In genomic region chr1:36569694-36570276, GRCm38 (mm10) we compare ENCODE assay signal across 15 mouse cellular contexts. TPM values are rescaled to one million over a fixed set of nuclear protein-coding genes. Genes with fewer than 3 reads are reported as not detected.
A peak's percentile ranks its signal among the peaks of the same experiment; 100 is the strongest.
DNase-seq lines count a peak whose midpoint lies in the region; ATAC-seq and TF ChIP-seq lines count a peak whose summit lies in the region.
"Had no signal": no experiment of that assay in that cellular context is flagged by ENCODE, and none has a peak within 500 bp of the region (broad histone marks: within the 10 kb centered on the region; RNA-seq: fewer than 3 reads in every experiment).

No protein-coding gene starts in this region.

- H3K9ac ChIP-seq in hindbrain, postnatal 0 days (replicated peaks; ENCODE audit: low read length): no peak overlapping the region
- no peak overlapping the region for H3K9ac ChIP-seq in midbrain, postnatal 0 days (replicated peaks; ENCODE audit: low read length, poor library complexity, severe bottlenecking)
- H3K9ac ChIP-seq in heart, embryonic 16.5 days (ENCODE audit: low read length): no peak overlapping the region
- H3K9ac ChIP-seq in stomach, embryonic 15.5 days: no peak overlapping the region
- H3K9ac ChIP-seq: forebrain, postnatal 0 days; lung, embryonic 14.5 days had no signal

- H3K27ac ChIP-seq in hindbrain, embryonic 10.5 days: peak overlapping the region; percentile 43
- no peak overlapping the region for H3K27ac ChIP-seq in hindbrain, postnatal 0 days
- H3K27ac ChIP-seq in midbrain, embryonic 10.5 days (replicated peaks): 0 out of 2 replicates have a peak overlapping the region, but pooled peaks have one; percentile 55
- H3K27ac ChIP-seq in midbrain, postnatal 0 days (ENCODE audit: low read depth, low read length): no peak overlapping the region
- peak overlapping the region; percentile 5; the same call in 1 of the 2 replicates for H3K27ac ChIP-seq in heart, embryonic 16.5 days (ENCODE audit: low read length)
- H3K27ac ChIP-seq in stomach, embryonic 15.5 days: peak overlapping the region; percentile 74

- peaks cover 77% of the 10 kb centered on the region for H3K4me1 ChIP-seq in hindbrain, embryonic 10.5 days (replicated peaks)
- peaks cover 6% of the 10 kb centered on the region; the same call in 1 of the 2 replicates for H3K4me1 ChIP-seq in hindbrain, postnatal 0 days (ENCODE audit: insufficient read depth, low read length)
- H3K4me1 ChIP-seq in midbrain, embryonic 10.5 days: peaks cover 63% of the 10 kb centered on the region
- H3K4me1 ChIP-seq in midbrain, postnatal 0 days (ENCODE audit: insufficient read depth, low read length): no peaks in the 10 kb centered on the region
- H3K4me1 ChIP-seq in heart, embryonic 16.5 days (ENCODE audit: control insufficient read depth, insufficient read depth, low read length): peaks cover 29% of the 10 kb centered on the region
- H3K4me1 ChIP-seq in stomach, embryonic 15.5 days: peaks cover 48% of the 10 kb centered on the region

- H3K9me3 ChIP-seq in hindbrain, embryonic 10.5 days: no peaks in the 10 kb centered on the region
- no peaks in the 10 kb centered on the region for H3K9me3 ChIP-seq in hindbrain, postnatal 0 days (ENCODE audit: low read length)
- H3K9me3 ChIP-seq in midbrain, embryonic 10.5 days (replicated peaks): no peaks in the 10 kb centered on the region
- H3K9me3 ChIP-seq in midbrain, postnatal 0 days (ENCODE audit: low read length): no peaks in the 10 kb centered on the region
- H3K9me3 ChIP-seq in heart, embryonic 16.5 days (replicated peaks; ENCODE audit: control insufficient read depth, low read length): no peaks in the 10 kb centered on the region
- no peaks in the 10 kb centered on the region for H3K9me3 ChIP-seq in stomach, embryonic 15.5 days

- 56% methylated on average over 7 of the region's 7 CpGs for WGBS in hindbrain, embryonic 10.5 days
- 48% methylated on average over 7 of the region's 7 CpGs for WGBS in hindbrain, postnatal 0 days
- 55% methylated on average over 7 of the region's 7 CpGs for WGBS in midbrain, embryonic 10.5 days
- WGBS in midbrain, postnatal 0 days: 48% methylated on average over 7 of the region's 7 CpGs
- WGBS in heart, embryonic 16.5 days: 50% methylated on average over 7 of the region's 7 CpGs
- 46% methylated on average over 7 of the region's 7 CpGs for WGBS in stomach, embryonic 15.5 days

- DNase-seq in hindbrain, embryonic 10.5 days (ENCODE audit: low spot score): no peak
- DNase-seq in hindbrain, postnatal 0 days (ENCODE audit: low spot score): no peak
- no peak for DNase-seq in midbrain, embryonic 10.5 days (ENCODE audit: low spot score)
- no peak for DNase-seq in midbrain, postnatal 0 days (ENCODE audit: low spot score)
- DNase-seq in spleen, postnatal 36 days (ENCODE audit: low spot score in 2 of 2): no peak
- no peak for DNase-seq in spleen, postnatal 10 days (ENCODE audit: low spot score in 2 of 2)
- DNase-seq: forebrain, postnatal 0 days; kidney, postnatal 4 days; lung, embryonic 14.5 days; retina, postnatal 1 day had no signal

- no peak for ATAC-seq in hindbrain, postnatal 0 days
- no peak for ATAC-seq in midbrain, postnatal 0 days (ENCODE audit: low FRiP score)
- ATAC-seq in heart, embryonic 16.5 days (replicated peaks; ENCODE audit: extremely low read depth, insufficient read depth, low FRiP score): no peak
- no peak for ATAC-seq in stomach, embryonic 15.5 days (ENCODE audit: insufficient read depth, low FRiP score, low read depth)
- ATAC-seq: activated CD4-positive, CD25-positive, alpha-beta regulatory T cell, adult 4 months; forebrain, postnatal 0 days had no signal

- H3K4me3 ChIP-seq in hindbrain, embryonic 10.5 days: no peak overlapping the region
- no peak overlapping the region for H3K4me3 ChIP-seq in hindbrain, postnatal 0 days (ENCODE audit: low read length)
- no peak overlapping the region for H3K4me3 ChIP-seq in midbrain, embryonic 10.5 days
- H3K4me3 ChIP-seq in midbrain, postnatal 0 days (ENCODE audit: low read depth, low read length): no peak overlapping the region
- H3K4me3 ChIP-seq in heart, embryonic 16.5 days (ENCODE audit: low read length): no peak overlapping the region
- H3K4me3 ChIP-seq in stomach, embryonic 15.5 days (replicated peaks): no peak overlapping the region

- TF ChIP-seq CTCF in hindbrain, postnatal 0 days (IDR thresholded peaks at IDR 0.05; ENCODE audit: low read depth): no peak
- no peak for TF ChIP-seq CTCF in midbrain, postnatal 0 days (IDR thresholded peaks at IDR 0.05)

- H3K27me3 ChIP-seq in hindbrain, embryonic 10.5 days (ENCODE audit: insufficient read depth, poor library complexity, severe bottlenecking): no peaks in the 10 kb centered on the region
- no peaks in the 10 kb centered on the region for H3K27me3 ChIP-seq in hindbrain, postnatal 0 days (ENCODE audit: insufficient read depth, low read length)
- no peaks in the 10 kb centered on the region for H3K27me3 ChIP-seq in midbrain, embryonic 10.5 days (ENCODE audit: low read depth, poor library complexity, severe bottlenecking)
- H3K27me3 ChIP-seq in midbrain, postnatal 0 days (ENCODE audit: insufficient read depth, low read length): no peaks in the 10 kb centered on the region
- H3K27me3 ChIP-seq in heart, embryonic 16.5 days (ENCODE audit: control insufficient read depth, insufficient read depth, low read length): no peaks in the 10 kb centered on the region
- no peaks in the 10 kb centered on the region for H3K27me3 ChIP-seq in stomach, embryonic 15.5 days (replicated peaks)

- H3K36me3 ChIP-seq in hindbrain, embryonic 10.5 days: no peaks in the 10 kb centered on the region
- no peaks in the 10 kb centered on the region for H3K36me3 ChIP-seq in hindbrain, postnatal 0 days (ENCODE audit: insufficient read depth, low read length)
- no peaks in the 10 kb centered on the region for H3K36me3 ChIP-seq in midbrain, embryonic 10.5 days
- H3K36me3 ChIP-seq in midbrain, postnatal 0 days (ENCODE audit: insufficient read depth, low read length): no peaks in the 10 kb centered on the region
- no peaks in the 10 kb centered on the region for H3K36me3 ChIP-seq in heart, embryonic 16.5 days (ENCODE audit: control insufficient read depth, insufficient read depth)
- H3K36me3 ChIP-seq in stomach, embryonic 15.5 days: no peaks in the 10 kb centered on the region

- no peak overlapping the region for H3K4me2 ChIP-seq in hindbrain, postnatal 0 days (ENCODE audit: low read depth, low read length)
- no peak overlapping the region for H3K4me2 ChIP-seq in midbrain, postnatal 0 days (ENCODE audit: low read depth, low read length, poor library complexity, severe bottlenecking)
- no peak overlapping the region for H3K4me2 ChIP-seq in heart, embryonic 16.5 days (ENCODE audit: low read depth, low read length)
- H3K4me2 ChIP-seq in stomach, embryonic 15.5 days: no peak overlapping the region
- H3K4me2 ChIP-seq: lung, embryonic 14.5 days had no signal

RNA-seq across cellular contexts. Expression of gene Sema4c, which starts 11.6 kb away (rescaled TPM):
- 25.4 and 29.6 TPM in 2 replicates for polyA plus RNA-seq in hindbrain, embryonic 10.5 days (2016; fragmentation: Nextera tagmentation; extraction: Ambion mirVana)
- 32.3 and 40.5 TPM in 2 replicates for total RNA-seq in hindbrain, postnatal 0 days (2014; rRNA removed)
- 14.4 and 14.7 TPM in 2 replicates for polyA plus RNA-seq in hindbrain, postnatal 0 days (2015; fragmentation: Nextera tagmentation; extraction: Ambion mirVana)
- 20.8 and 26.3 TPM in 2 replicates for polyA plus RNA-seq in midbrain, embryonic 10.5 days (2016; fragmentation: Nextera tagmentation; extraction: Ambion mirVana)
- total RNA-seq in midbrain, postnatal 0 days (2014; rRNA removed): 30.0 and 32.7 TPM in 2 replicates
- polyA plus RNA-seq in midbrain, postnatal 0 days (2015; fragmentation: Nextera tagmentation; extraction: Ambion mirVana): 14.7 and 18.0 TPM in 2 replicates
- 7.8 and 8.8 TPM in 2 replicates for polyA plus RNA-seq in heart, embryonic 16.5 days (2015; fragmentation: Nextera tagmentation; extraction: Ambion mirVana)
- 13.6 and 15.0 TPM in 2 replicates for polyA plus RNA-seq in stomach, embryonic 15.5 days (2015; fragmentation: Nextera tagmentation; extraction: Ambion mirVana)

RNA-seq across cellular contexts. Expression of gene Ankrd39, which starts 22.5 kb away (rescaled TPM):
- 16.9 and 20.6 TPM in 2 replicates for polyA plus RNA-seq in hindbrain, embryonic 10.5 days (2016; fragmentation: Nextera tagmentation; extraction: Ambion mirVana)
- total RNA-seq in hindbrain, postnatal 0 days (2014; rRNA removed): 38.1 and 55.1 TPM in 2 replicates
- polyA plus RNA-seq in hindbrain, postnatal 0 days (2015; fragmentation: Nextera tagmentation; extraction: Ambion mirVana): 30.8 and 32.5 TPM in 2 replicates
- polyA plus RNA-seq in midbrain, embryonic 10.5 days (2016; fragmentation: Nextera tagmentation; extraction: Ambion mirVana): 17.8 and 21.2 TPM in 2 replicates
- total RNA-seq in midbrain, postnatal 0 days (2014; rRNA removed): 27.9 and 30.4 TPM in 2 replicates
- 34.3 and 40.9 TPM in 2 replicates for polyA plus RNA-seq in midbrain, postnatal 0 days (2015; fragmentation: Nextera tagmentation; extraction: Ambion mirVana)
- polyA plus RNA-seq in heart, embryonic 16.5 days (2015; fragmentation: Nextera tagmentation; extraction: Ambion mirVana): 31.1 and 32.5 TPM in 2 replicates
- polyA plus RNA-seq in stomach, embryonic 15.5 days (2015; fragmentation: Nextera tagmentation; extraction: Ambion mirVana): 24.9 and 27.2 TPM in 2 replicates

RNA-seq across cellular contexts. Expression of gene Gm42417, which starts 30.6 kb away (rescaled TPM):
- 0.75 TPM in 1 of 2 replicates, not detected in the other for polyA plus RNA-seq in hindbrain, embryonic 10.5 days (2016; fragmentation: Nextera tagmentation; extraction: Ambion mirVana)
- total RNA-seq in hindbrain, postnatal 0 days (2014; rRNA removed): not detected in 2 replicates
- not detected in 2 replicates for polyA plus RNA-seq in hindbrain, postnatal 0 days (2015; fragmentation: Nextera tagmentation; extraction: Ambion mirVana)
- polyA plus RNA-seq in midbrain, embryonic 10.5 days (2016; fragmentation: Nextera tagmentation; extraction: Ambion mirVana): 0.69 TPM in 1 of 2 replicates, not detected in the other
- total RNA-seq in midbrain, postnatal 0 days (2014; rRNA removed): not detected in 2 replicates
- 0.42 and 0.65 TPM in 2 replicates for polyA plus RNA-seq in midbrain, postnatal 0 days (2015; fragmentation: Nextera tagmentation; extraction: Ambion mirVana)
- polyA plus RNA-seq in heart, embryonic 16.5 days (2015; fragmentation: Nextera tagmentation; extraction: Ambion mirVana): not detected in 2 replicates
- not detected in 2 replicates for polyA plus RNA-seq in stomach, embryonic 15.5 days (2015; fragmentation: Nextera tagmentation; extraction: Ambion mirVana)
- total RNA-seq: left cerebral cortex, adult 8-10 months had no signal
- polyA plus RNA-seq: gonadal fat pad, adult 2 months; lung, embryonic 14.5 days had no signal

RNA-seq across cellular contexts. Expression of gene Ankrd23, which starts 33.1 kb away (rescaled TPM):
- 15.7 and 18.0 TPM in 2 replicates for polyA plus RNA-seq in hindbrain, embryonic 10.5 days (2016; fragmentation: Nextera tagmentation; extraction: Ambion mirVana)
- 8.1 and 11.5 TPM in 2 replicates for total RNA-seq in hindbrain, postnatal 0 days (2014; rRNA removed)
- 11.2 and 12.7 TPM in 2 replicates for polyA plus RNA-seq in hindbrain, postnatal 0 days (2015; fragmentation: Nextera tagmentation; extraction: Ambion mirVana)
- 16.3 and 17.4 TPM in 2 replicates for polyA plus RNA-seq in midbrain, embryonic 10.5 days (2016; fragmentation: Nextera tagmentation; extraction: Ambion mirVana)
- 9.8 and 11.6 TPM in 2 replicates for total RNA-seq in midbrain, postnatal 0 days (2014; rRNA removed)
- polyA plus RNA-seq in midbrain, postnatal 0 days (2015; fragmentation: Nextera tagmentation; extraction: Ambion mirVana): 12.8 and 14.8 TPM in 2 replicates
- polyA plus RNA-seq in heart, embryonic 16.5 days (2015; fragmentation: Nextera tagmentation; extraction: Ambion mirVana): 30.2 and 32.7 TPM in 2 replicates
- 19.5 and 20.5 TPM in 2 replicates for polyA plus RNA-seq in stomach, embryonic 15.5 days (2015; fragmentation: Nextera tagmentation; extraction: Ambion mirVana)

RNA-seq across cellular contexts. Expression of gene Cnnm3, which starts 58.1 kb away (rescaled TPM):
- polyA plus RNA-seq in hindbrain, embryonic 10.5 days (2016; fragmentation: Nextera tagmentation; extraction: Ambion mirVana): 3.2 and 3.5 TPM in 2 replicates
- 28.4 and 35.9 TPM in 2 replicates for total RNA-seq in hindbrain, postnatal 0 days (2014; rRNA removed)
- polyA plus RNA-seq in hindbrain, postnatal 0 days (2015; fragmentation: Nextera tagmentation; extraction: Ambion mirVana): 5.2 and 5.4 TPM in 2 replicates
- polyA plus RNA-seq in midbrain, embryonic 10.5 days (2016; fragmentation: Nextera tagmentation; extraction: Ambion mirVana): 2.6 and 3.1 TPM in 2 replicates
- 32.9 and 40.8 TPM in 2 replicates for total RNA-seq in midbrain, postnatal 0 days (2014; rRNA removed)
- polyA plus RNA-seq in midbrain, postnatal 0 days (2015; fragmentation: Nextera tagmentation; extraction: Ambion mirVana): 4.3 and 5.2 TPM in 2 replicates
- 1.8 and 2.4 TPM in 2 replicates for polyA plus RNA-seq in heart, embryonic 16.5 days (2015; fragmentation: Nextera tagmentation; extraction: Ambion mirVana)
- 3.6 and 4.3 TPM in 2 replicates for polyA plus RNA-seq in stomach, embryonic 15.5 days (2015; fragmentation: Nextera tagmentation; extraction: Ambion mirVana)

Comparison
In these comparisons a context has a peak if more than half of its experiments do, and no peak if none do; other contexts are left out.
1. H3K27ac ChIP-seq: peak in hindbrain, embryonic 10.5 days (single experiment), midbrain, embryonic 10.5 days (single experiment), heart, embryonic 16.5 days (single experiment) and stomach, embryonic 15.5 days (single experiment); none in hindbrain, postnatal 0 days (single experiment) and midbrain, postnatal 0 days (single experiment).